Mouse (Mus musculus) stomach, postnatal 0 days (tissue): ENCODE measurements around the gene Dck. TPM values are rescaled to one million over a fixed set of nuclear protein-coding genes. Genes with fewer than 3 reads are reported as not detected.

Experiments used
- ATAC-seq: fragments of 200-750 bp; cut with Nextera tagmentation; 2 replicates; pipeline ENCODE4 v1.8.0; 2017; ENCODE audit not compliant: low FRiP score, low TSS enrichment
- DNase-seq: peaks from one replicate; pipeline ENCODE4 v3.0.0-alpha.2; 2016; ENCODE audit warnings: low spot score
- H3K27ac ChIP-seq: fragments of 300-500 bp; sonication (generic); replicated peaks from 2 replicates; pipeline ENCODE4 v1.5.1; 2014; ENCODE audit warnings: mild to moderate bottlenecking, control low read depth
- H3K27me3 ChIP-seq: fragments of 300-500 bp; sonication (generic); 2 replicates; pipeline ENCODE4 v1.6.1; 2014; ENCODE audit warnings: low read length; ENCODE audit not compliant: control insufficient read depth, insufficient read depth
- H3K36me3 ChIP-seq: fragments of 300-500 bp; sonication (generic); 2 replicates; pipeline ENCODE4 v1.6.1; 2014; ENCODE audit warnings: low read length, mixed read lengths; ENCODE audit not compliant: control insufficient read depth, insufficient read depth
- H3K4me1 ChIP-seq: fragments of 300-500 bp; sonication (generic); replicated peaks from 2 replicates; pipeline ENCODE4 v1.6.1; 2014; ENCODE audit warnings: antibody characterized with exemption; ENCODE audit not compliant: control insufficient read depth, insufficient read depth
- H3K4me2 ChIP-seq: fragments of 300-500 bp; sonication (generic); replicated peaks from 2 replicates; pipeline ENCODE4 v1.6.1; 2014; ENCODE audit warnings: low read depth, mild to moderate bottlenecking, control low read depth, moderate library complexity
- H3K4me3 ChIP-seq: fragments of 300-500 bp; sonication (generic); 2 replicates; pipeline ENCODE4 v1.5.1; 2014; ENCODE audit warnings: low read depth, low read length, control low read depth
- H3K9ac ChIP-seq: fragments of 300-500 bp; sonication (generic); 2 replicates; pipeline ENCODE4 v1.6.1; 2014; ENCODE audit warnings: mild to moderate bottlenecking, low read length, control low read depth, mixed read lengths
- H3K9me3 ChIP-seq: fragments of 300-500 bp; sonication (generic); 2 replicates; pipeline ENCODE4 v1.6.1; 2016; ENCODE audit warnings: low read length; ENCODE audit not compliant: control insufficient read depth
- CTCF ChIP-seq: IDR thresholded peaks from 2 replicates; pipeline ENCODE4 v1.5.1; 2016; ENCODE audit warnings: antibody characterized with exemption, low read depth, mild to moderate bottlenecking, moderate library complexity
- EP300 ChIP-seq: optimal IDR thresholded peaks from 2 replicates; pipeline ENCODE3; 2016; ENCODE audit warnings: antibody characterized with exemption
- WGBS: fragments of 180-500 bp; shearing (Covaris S2); extraction: QIAGEN DNeasy Blood & Tissue Kit; methylation state at CpG from one replicate; pipeline ENCODE4 v1.1.7; 2014; 5-methylcytosine and 5-hydroxymethylcytosine counted together
- polyA plus RNA-seq: library from polyadenylated mRNA; unstranded; fragments of >200 nt; fragmentation: Nextera tagmentation; extraction: Ambion mirVana; gene quantifications from 2 replicates; pipeline ENCODE4 v1.2.1, GENCODE M21; 2015

Gene Dck
- polyA plus RNA-seq, 1 experiment from 2014 or later, result 12.4 TPM

GRCm38 (mm10) chr5:88813188-88813587 is 48.4 kb downstream of the Dck start:
- 82% methylated on average over 2 of the region's 2 CpGs for WGBS
- H3K27me3 ChIP-seq, result no peaks in the 10 kb centered on the region
- H3K4me3 ChIP-seq, result no peak overlapping the region
- no peak overlapping the region for H3K4me2 ChIP-seq
- no peak overlapping the region for H3K9ac ChIP-seq
- TF ChIP-seq EP300 (no peak), CTCF (no peak)
- no peaks in the 10 kb centered on the region for H3K9me3 ChIP-seq
- H3K36me3 ChIP-seq, result no peaks in the 10 kb centered on the region
- ATAC-seq (no peak), DNase-seq (no peak)
- no peaks in the 10 kb centered on the region for H3K4me1 ChIP-seq
- no peak overlapping the region for H3K27ac ChIP-seq

GRCm38 (mm10) chr5:88814552-88814951 is 49.8 kb downstream of the Dck start:
- ATAC-seq (no peak), DNase-seq (no peak)
- H3K9ac ChIP-seq, result no peak overlapping the region
- no peaks in the 10 kb centered on the region for H3K27me3 ChIP-seq
- H3K27ac ChIP-seq, result no peak overlapping the region
- WGBS, result 81% methylated on average over 4 of the region's 4 CpGs
- H3K9me3 ChIP-seq, result no peaks in the 10 kb centered on the region
- no peaks in the 10 kb centered on the region for H3K4me1 ChIP-seq
- TF ChIP-seq CTCF, result no peak
- TF ChIP-seq EP300, result no peak
- no peaks in the 10 kb centered on the region for H3K36me3 ChIP-seq
- H3K4me2 ChIP-seq, result no peak overlapping the region
- H3K4me3 ChIP-seq, result no peak overlapping the region

GRCm38 (mm10) chr5:88821542-88821941 is 56.7 kb downstream of the Dck start:
- Histone ChIP-seq H3K27ac (no peak overlapping the region), H3K36me3 (no peaks in the 10 kb centered on the region), H3K4me1 (no peaks in the 10 kb centered on the region), H3K9me3 (no peaks in the 10 kb centered on the region), H3K4me2 (no peak overlapping the region), H3K27me3 (no peaks in the 10 kb centered on the region), H3K4me3 (no peak overlapping the region), H3K9ac (no peak overlapping the region)
- ATAC-seq (peak; percentile 83), DNase-seq (no peak)
- WGBS, result 54% methylated on average over 1 of the region's 1 CpGs
- TF ChIP-seq CTCF, result no peak
- no peak for TF ChIP-seq EP300

- Histone ChIP-seq H3K27ac (no peak overlapping the region), H3K4me1 (no peaks in the 10 kb centered on the region), H3K4me2 (no peak overlapping the region), H3K4me3 (no peak overlapping the region), H3K27me3 (no peaks in the 10 kb centered on the region), H3K9me3 (no peaks in the 10 kb centered on the region), H3K36me3 (no peaks in the 10 kb centered on the region), H3K9ac (no peak overlapping the region)
- ATAC-seq (no peak), DNase-seq (no peak)
- 75% methylated on average over 10 of the region's 10 CpGs for WGBS
- TF ChIP-seq EP300 (no peak), CTCF (no peak)
Observed at GRCm38 (mm10) chr5:88824838-88825237, 60.0 kb downstream of the Dck start.

GRCm38 (mm10) chr5:88829835-88830571 is 65.2 kb downstream of the Dck start:
- Histone ChIP-seq H3K27me3 (no peaks in the 10 kb centered on the region), H3K4me3 (no peak overlapping the region), H3K9me3 (no peaks in the 10 kb centered on the region), H3K4me2 (no peak overlapping the region), H3K9ac (no peak overlapping the region), H3K4me1 (no peaks in the 10 kb centered on the region), H3K36me3 (no peaks in the 10 kb centered on the region), H3K27ac (no peak overlapping the region)
- ATAC-seq, result no peak
- 76% methylated on average over 8 of the region's 8 CpGs for WGBS
- no peak for TF ChIP-seq CTCF
- TF ChIP-seq EP300, result no peak
- DNase-seq, result no peak

- Histone ChIP-seq H3K36me3 (no peaks in the 10 kb centered on the region), H3K27me3 (no peaks in the 10 kb centered on the region), H3K4me3 (no peak overlapping the region), H3K4me1 (no peaks in the 10 kb centered on the region), H3K9ac (no peak overlapping the region), H3K4me2 (no peak overlapping the region), H3K27ac (no peak overlapping the region), H3K9me3 (no peaks in the 10 kb centered on the region)
- ATAC-seq (no peak), DNase-seq (no peak)
- no peak for TF ChIP-seq EP300
- no peak for TF ChIP-seq CTCF
- WGBS, result 59% methylated on average over 4 of the region's 4 CpGs
Observed at GRCm38 (mm10) chr5:88830880-88831279, 66.1 kb downstream of the Dck start.
